In genomic region chr5:111749599-111749998, GRCm38 (mm10) we compare ENCODE assay signal across 21 mouse cellular contexts. TPM values are rescaled to one million over a fixed set of nuclear protein-coding genes. Genes with fewer than 3 reads are reported as not detected.
DNase-seq lines count a peak whose midpoint lies in the region; ATAC-seq and TF ChIP-seq lines count a peak whose summit lies in the region.
"Had no signal": no experiment of that assay in that cellular context is flagged by ENCODE, and none has a peak within 500 bp of the region (broad histone marks: within the 10 kb centered on the region; RNA-seq: fewer than 3 reads in every experiment).

No protein-coding gene starts in this region.

- no peaks in the 10 kb centered on the region for H3K9me3 ChIP-seq in hindbrain, embryonic 12.5 days (replicated peaks)
- no peaks in the 10 kb centered on the region for H3K9me3 ChIP-seq in hindbrain, embryonic 10.5 days
- H3K9me3 ChIP-seq in midbrain, embryonic 12.5 days, result no peaks in the 10 kb centered on the region
- no peaks in the 10 kb centered on the region for H3K9me3 ChIP-seq in stomach, postnatal 0 days (ENCODE audit: control insufficient read depth, low read length)
- H3K9me3 ChIP-seq: liver, embryonic 15.5 days had no signal

- no peak for TF ChIP-seq CTCF in stomach, postnatal 0 days (IDR thresholded peaks at IDR 0.05; ENCODE audit: low read depth)

- H3K27ac ChIP-seq in hindbrain, embryonic 12.5 days, result peak overlapping the region; percentile 66
- H3K27ac ChIP-seq in hindbrain, embryonic 10.5 days, result no peak overlapping the region
- peak overlapping the region; percentile 67 for H3K27ac ChIP-seq in midbrain, embryonic 12.5 days (replicated peaks)
- H3K27ac ChIP-seq in stomach, postnatal 0 days (replicated peaks), result peak overlapping the region; percentile 73
- H3K27ac ChIP-seq: gastrocnemius, adult 2 months; liver, embryonic 15.5 days had no signal

- H3K9ac ChIP-seq in hindbrain, embryonic 12.5 days, result no peak overlapping the region
- no peak overlapping the region for H3K9ac ChIP-seq in midbrain, embryonic 12.5 days (replicated peaks)
- no peak overlapping the region for H3K9ac ChIP-seq in stomach, postnatal 0 days (ENCODE audit: low read length)
- H3K9ac ChIP-seq: liver, embryonic 15.5 days had no signal

- H3K4me2 ChIP-seq in hindbrain, embryonic 12.5 days (replicated peaks), result no peak overlapping the region
- no peak overlapping the region for H3K4me2 ChIP-seq in midbrain, embryonic 12.5 days (replicated peaks)
- H3K4me2 ChIP-seq in stomach, postnatal 0 days (replicated peaks; ENCODE audit: low read depth), result no peak overlapping the region
- H3K4me2 ChIP-seq: liver, embryonic 15.5 days had no signal

- ATAC-seq in hindbrain, embryonic 12.5 days (ENCODE audit: low FRiP score), result no peak
- ATAC-seq in midbrain, embryonic 12.5 days (ENCODE audit: low FRiP score, low read depth), result no peak
- peak; percentile 64; the same call in 1 of the 2 replicates for ATAC-seq in stomach, postnatal 0 days (ENCODE audit: low FRiP score, low TSS enrichment)
- ATAC-seq: inflammation-experienced regulatory T-cells, adult 6 months had no signal

- H3K4me1 ChIP-seq in hindbrain, embryonic 12.5 days, result peaks cover 29% of the 10 kb centered on the region
- H3K4me1 ChIP-seq in hindbrain, embryonic 10.5 days (replicated peaks), result peaks cover 25% of the 10 kb centered on the region
- peaks cover 25% of the 10 kb centered on the region for H3K4me1 ChIP-seq in midbrain, embryonic 12.5 days
- no peaks in the 10 kb centered on the region for H3K4me1 ChIP-seq in stomach, postnatal 0 days (replicated peaks; ENCODE audit: control insufficient read depth, insufficient read depth)
- H3K4me1 ChIP-seq: liver, embryonic 15.5 days had no signal

- peaks cover 4% of the 10 kb centered on the region; the same call in 1 of the 2 replicates for H3K27me3 ChIP-seq in hindbrain, embryonic 12.5 days
- peaks cover 10% of the 10 kb centered on the region for H3K27me3 ChIP-seq in hindbrain, embryonic 10.5 days (ENCODE audit: insufficient read depth, poor library complexity, severe bottlenecking)
- H3K27me3 ChIP-seq in midbrain, embryonic 12.5 days, result peaks cover 23% of the 10 kb centered on the region
- H3K27me3 ChIP-seq in stomach, postnatal 0 days (ENCODE audit: control insufficient read depth, insufficient read depth, low read length), result no peaks in the 10 kb centered on the region
- H3K27me3 ChIP-seq: liver, embryonic 15.5 days had no signal

- no peak for DNase-seq in hindbrain, embryonic 10.5 days (ENCODE audit: low spot score)
- peak; percentile 25 for DNase-seq in ovary, adult 18-20 months (ENCODE audit: low spot score)
- DNase-seq in ovary, postnatal 36 days (ENCODE audit: low spot score), result no peak
- DNase-seq in stomach, postnatal 0 days (ENCODE audit: low spot score), result no peak
- no peak for DNase-seq in left cerebral cortex, adult 8-10 months (ENCODE audit: low spot score in 2 of 2)
- DNase-seq in cerebellum, adult 9-11 months, result no peak
- DNase-seq: adrenal gland, postnatal 36 days; cerebellum, postnatal 14 days; gastrocnemius, adult 2 months; kidney, postnatal 36 days; retina, postnatal 1 day; thymus, postnatal 36 days had no signal

- 90% methylated on average over 5 of the region's 5 CpGs for WGBS in hindbrain, embryonic 12.5 days
- 84% methylated on average over 5 of the region's 5 CpGs for WGBS in hindbrain, embryonic 10.5 days
- WGBS in midbrain, embryonic 12.5 days, result 80% methylated on average over 5 of the region's 5 CpGs
- WGBS in stomach, postnatal 0 days, result 54% methylated on average over 5 of the region's 5 CpGs

- no peak for TF ChIP-seq EP300 in stomach, postnatal 0 days (optimal IDR thresholded peaks at IDR 0.05)

- H3K4me3 ChIP-seq in hindbrain, embryonic 12.5 days, result no peak overlapping the region
- no peak overlapping the region for H3K4me3 ChIP-seq in hindbrain, embryonic 10.5 days
- no peak overlapping the region for H3K4me3 ChIP-seq in midbrain, embryonic 12.5 days
- no peak overlapping the region for H3K4me3 ChIP-seq in stomach, postnatal 0 days (ENCODE audit: low read depth, low read length)
- H3K4me3 ChIP-seq: gastrocnemius, adult 2 months; liver, embryonic 15.5 days had no signal

- no peaks in the 10 kb centered on the region for H3K36me3 ChIP-seq in hindbrain, embryonic 12.5 days
- peaks cover 26% of the 10 kb centered on the region for H3K36me3 ChIP-seq in hindbrain, embryonic 10.5 days
- 0 out of 2 replicates have a peak, but pooled peaks cover 10% of the 10 kb centered on the region for H3K36me3 ChIP-seq in midbrain, embryonic 12.5 days
- H3K36me3 ChIP-seq in stomach, postnatal 0 days (ENCODE audit: control insufficient read depth, insufficient read depth, low read length), result no peaks in the 10 kb centered on the region
- H3K36me3 ChIP-seq: liver, embryonic 15.5 days had no signal

RNA-seq across cellular contexts. Expression of gene Gm26897, which starts 15.9 kb away (rescaled TPM):
- polyA plus RNA-seq in hindbrain, embryonic 12.5 days (2016; fragmentation: Nextera tagmentation; extraction: Ambion mirVana), result not detected in 2 replicates
- polyA plus RNA-seq in hindbrain, embryonic 10.5 days (2016; fragmentation: Nextera tagmentation; extraction: Ambion mirVana), result not detected in 2 replicates
- polyA plus RNA-seq in midbrain, embryonic 12.5 days (2016; fragmentation: Nextera tagmentation; extraction: Ambion mirVana), result not detected in 2 replicates
- polyA plus RNA-seq in stomach, postnatal 0 days (2015; fragmentation: Nextera tagmentation; extraction: Ambion mirVana), result not detected in 2 replicates
- total RNA-seq in left cerebral cortex, adult 8-10 months (2022), result not detected
- total RNA-seq: adrenal gland, postnatal 36 days; gastrocnemius, adult 2 months; MEL had no signal
- polyA plus RNA-seq: embryonic facial prominence, embryonic 11.5 days; inflammation-experienced regulatory T-cells, adult 6 months; limb, embryonic 11.5 days; liver, embryonic 15.5 days; neural tube, embryonic 11.5 days; small intestine, adult 2 months had no signal
